ENCODE assay signal across 7 mouse cellular contexts in genomic region chr6:145048131-145048997, GRCm38 (mm10). TPM values are rescaled to one million over a fixed set of nuclear protein-coding genes. Genes with fewer than 3 reads are reported as not detected.
DNase-seq lines count a peak whose midpoint lies in the region; ATAC-seq and TF ChIP-seq lines count a peak whose summit lies in the region.

No protein-coding gene starts in this region.

- no peak overlapping the region for H3K9ac ChIP-seq in lung, postnatal 0 days (replicated peaks; ENCODE audit: low read depth)
- peak overlapping the region; percentile 72 for H3K9ac ChIP-seq in neural tube, embryonic 12.5 days

- no peak overlapping the region for H3K27ac ChIP-seq in lung, postnatal 0 days (ENCODE audit: low read length)
- H3K27ac ChIP-seq in neural tube, embryonic 12.5 days: no peak overlapping the region

- H3K4me2 ChIP-seq in lung, postnatal 0 days (replicated peaks; ENCODE audit: low read depth, low read length): peak overlapping the region; percentile 58
- H3K4me2 ChIP-seq in neural tube, embryonic 12.5 days (replicated peaks): peak overlapping the region; percentile 95

- H3K4me3 ChIP-seq in lung, postnatal 0 days (ENCODE audit: low read depth, low read length): peak overlapping the region; percentile 28
- peak overlapping the region; percentile 55 for H3K4me3 ChIP-seq in neural tube, embryonic 12.5 days

- intact Hi-C loops in gastrocnemius, postnatal 14 days (cut with DNase I; ENCODE audit: low total_unique reads): no loop called here

- H3K27me3 ChIP-seq in lung, postnatal 0 days (replicated peaks; ENCODE audit: insufficient read depth, low read length): peaks cover 17% of the 10 kb centered on the region
- 0 out of 2 replicates have a peak, but pooled peaks cover 2% of the 10 kb centered on the region for H3K27me3 ChIP-seq in neural tube, embryonic 12.5 days (replicated peaks)

- ATAC-seq in lung, postnatal 0 days: 0 out of 2 replicates have a peak, but pooled peaks have one; percentile 14
- ATAC-seq in neural tube, embryonic 12.5 days (ENCODE audit: low FRiP score, low read depth): peak; percentile 54

- 3% methylated on average over 60 of the region's 64 CpGs for WGBS in lung, postnatal 0 days
- 7% methylated on average over 64 of the region's 64 CpGs for WGBS in neural tube, embryonic 12.5 days

- H3K36me3 ChIP-seq in lung, postnatal 0 days (ENCODE audit: insufficient read depth, low read length): no peaks in the 10 kb centered on the region
- no peaks in the 10 kb centered on the region for H3K36me3 ChIP-seq in neural tube, embryonic 12.5 days

- no peak for TF ChIP-seq EP300 in lung, postnatal 0 days (IDR thresholded peaks at IDR 0.05)

- no peaks in the 10 kb centered on the region for H3K9me3 ChIP-seq in lung, postnatal 0 days (ENCODE audit: low read length)
- H3K9me3 ChIP-seq in neural tube, embryonic 12.5 days: no peaks in the 10 kb centered on the region

- no peak for TF ChIP-seq CTCF in lung, postnatal 0 days (IDR thresholded peaks at IDR 0.05)

- H3K4me1 ChIP-seq in lung, postnatal 0 days (ENCODE audit: insufficient read depth, low read depth, low read length): peaks cover 9% of the 10 kb centered on the region; the same call in 1 of the 2 replicates
- peaks cover 18% of the 10 kb centered on the region for H3K4me1 ChIP-seq in neural tube, embryonic 12.5 days

- DNase-seq in lung, postnatal 0 days (ENCODE audit: low spot score): no peak
- no peak for DNase-seq in lung, postnatal 14 days
- DNase-seq in cerebellum, postnatal 36 days: peak; percentile 52 to 58
- peak; percentile 29 to 45 for DNase-seq in frontal cortex, postnatal 14 days (ENCODE audit: low spot score in 2 of 2)
- peak; percentile 47 to 50 for DNase-seq in left cerebral cortex, adult 8-10 months (ENCODE audit: low spot score in 2 of 2)
- no peak for DNase-seq in gastrocnemius, postnatal 14 days

RNA-seq across cellular contexts. Expression of gene Bcat1, which starts 27.6 kb away (rescaled TPM):
- 0.25 and 0.44 TPM in 2 replicates for polyA plus RNA-seq in lung, postnatal 0 days (2015; fragmentation: Nextera tagmentation; extraction: Ambion mirVana)
- total RNA-seq in left cerebral cortex, adult 8-10 months (2022): 10 to 100 TPM; 92.3 to 98.0 (median 95.9) TPM
- 85.1 and 92.6 TPM in 2 replicates for polyA plus RNA-seq in neural tube, embryonic 12.5 days (2016; fragmentation: Nextera tagmentation; extraction: Ambion mirVana)
- total RNA-seq in gastrocnemius, postnatal 14 days (2021): 1 to 10 TPM; 6.8 to 8.8 TPM

Comparison
In these comparisons a context has a peak if more than half of its experiments do, and no peak if none do; other contexts are left out.
1. DNase-seq: peak in cerebellum, postnatal 36 days (2 of 2), frontal cortex, postnatal 14 days (2 of 2) and left cerebral cortex, adult 8-10 months (2 of 2); none in lung, postnatal 0 days (single experiment), lung, postnatal 14 days (single experiment) and gastrocnemius, postnatal 14 days (single experiment).
2. RNA of gene Bcat1, which starts 27.6 kb away (total RNA-seq): 92.3 to 98.0 TPM in left cerebral cortex, adult 8-10 months; 6.8 to 8.8 TPM in gastrocnemius, postnatal 14 days; every median in the first group is over 4 times any median in the second.